Mouse (Mus musculus) heart, adult 18-20 months (tissue): ENCODE measurements around the gene Cyb561. TPM values are rescaled to one million over a fixed set of nuclear protein-coding genes. Genes with fewer than 3 reads are reported as not detected.

Experiments used
- DNase-seq, 2 experiments: peaks; one replicate each; pipeline ENCODE4 v3.0.0; 2021 to 2022; ENCODE audit warnings: mixed read lengths in 1 of 2
- total RNA-seq, 2 experiments: library from RNA; stranded (reverse); gene quantifications; 2 replicates each; pipeline ENCODE4 v1.2.3; 2021

Gene Cyb561
- total RNA-seq, 2 experiments from 2014 or later, result 6.9 to 9.0 TPM

- DNase-seq, result no peak
Measured at GRCm38 (mm10) chr11:105921275-105921674, 31.9 kb downstream of the Cyb561 start.

- DNase-seq, result no peak
Measured at GRCm38 (mm10) chr11:105920836-105921235, 32.3 kb downstream of the Cyb561 start.

GRCm38 (mm10) chr11:105920098-105920785, 32.9 kb downstream of the Cyb561 start:
- DNase-seq, result no peak

GRCm38 (mm10) chr11:105913580-105913979, 39.6 kb downstream of the Cyb561 start:
- DNase-seq, result no peak

- peak; percentile 70 to 89 for DNase-seq
Measured at GRCm38 (mm10) chr11:105911592-105912375, 41.4 kb downstream of the Cyb561 start.

- DNase-seq, result no peak
Measured at GRCm38 (mm10) chr11:105911149-105911548, 42.0 kb downstream of the Cyb561 start.

- no peak for DNase-seq
Measured at GRCm38 (mm10) chr11:105909617-105910016, 43.5 kb downstream of the Cyb561 start.

GRCm38 (mm10) chr11:105908926-105909325, 44.2 kb downstream of the Cyb561 start:
- no peak for DNase-seq

GRCm38 (mm10) chr11:105907381-105907780, 45.8 kb downstream of the Cyb561 start:
- DNase-seq, result peak; percentile 19 to 25

GRCm38 (mm10) chr11:105905529-105906213, 47.5 kb downstream of the Cyb561 start:
- DNase-seq, result peak; percentile 32 to 39

- DNase-seq, result peak; percentile 45 to 47
Measured at GRCm38 (mm10) chr11:105902956-105903355, 50.2 kb downstream of the Cyb561 start.

- no peak for DNase-seq
Measured at GRCm38 (mm10) chr11:105901501-105901900, 51.6 kb downstream of the Cyb561 start.

GRCm38 (mm10) chr11:105899151-105899550, 54.0 kb downstream of the Cyb561 start:
- DNase-seq, result no peak

- no peak for DNase-seq
Measured at GRCm38 (mm10) chr11:105887281-105887680, 65.9 kb downstream of the Cyb561 start.

GRCm38 (mm10) chr11:105885558-105885957, 67.6 kb downstream of the Cyb561 start:
- DNase-seq, result no peak

Other genes starting within 250 kb of the Cyb561 start
- 10 to 100 TPM; 22.2 to 25.1 TPM for gene Ace, start 14.6 kb upstream of the Cyb561 start, total RNA-seq
- gene Ace3, start 41.3 kb upstream of the Cyb561 start, total RNA-seq, result not detected
- gene Kcnh6, start 54.8 kb upstream of the Cyb561 start, total RNA-seq, result under 1 TPM in 1 of 2 experiments, not detected in 1; 0.15 TPM
- 10 to 100 TPM; 40.0 to 41.6 TPM for gene Dcaf7, start 83.5 kb upstream of the Cyb561 start, total RNA-seq
- gene Taco1, start 112.7 kb upstream of the Cyb561 start, total RNA-seq, result 10 to 100 TPM; 65.6 to 68.9 TPM
- 10 to 100 TPM; 35.0 to 37.3 TPM for gene Map3k3, start 131.3 kb upstream of the Cyb561 start, total RNA-seq
- gene Gm10840, start 207.5 kb upstream of the Cyb561 start, total RNA-seq, result not detected
- gene Limd2, start 207.5 kb upstream of the Cyb561 start, total RNA-seq, result 10 to 100 TPM in 1 of 2 experiments, 1 to 10 TPM in 1; 3.5 to 12.3 TPM
- 1 to 10 TPM; 6.2 to 8.0 TPM for gene Strada, start 248.8 kb upstream of the Cyb561 start, total RNA-seq